Mouse (Mus musculus) intestine, embryonic 14.5 days (tissue): Measurements from ENCODE around the gene Ppp1r3g. TPM values are rescaled to one million over a fixed set of nuclear protein-coding genes. Genes with fewer than 3 reads are reported as not detected.
"Not testable (repeated sequence)": the region's sequence is repeated elsewhere in the genome, so short reads cannot be mapped to it uniquely, and the experiment has no call there.

Experiments
- ATAC-seq: fragments of 200-750 bp; cut with Nextera tagmentation; replicated peaks from 2 replicates; pipeline ENCODE4 v1.8.0; 2017; ENCODE audit warnings: low read depth, moderate number of reproducible peaks, moderate TSS enrichment, moderate library complexity; ENCODE audit not compliant: low FRiP score, low TSS enrichment
- DNase-seq: peaks from one replicate; pipeline ENCODE4 v3.0.0-alpha.2; 2018; ENCODE audit warnings: low spot score
- H3K27ac ChIP-seq: fragments of 300-500 bp; sonication (generic); 2 replicates; pipeline ENCODE4 v1.5.1; 2014; ENCODE audit warnings: low read depth, mild to moderate bottlenecking, control low read depth
- H3K27me3 ChIP-seq: fragments of 300-500 bp; sonication (generic); replicated peaks from 2 replicates; pipeline ENCODE4 v1.6.1; 2014; ENCODE audit warnings: low read length, control low read depth; ENCODE audit not compliant: control insufficient read depth, insufficient read depth
- H3K36me3 ChIP-seq: fragments of 300-500 bp; sonication (generic); 2 replicates; pipeline ENCODE4 v1.6.1; 2014; ENCODE audit warnings: low read length, control low read depth; ENCODE audit not compliant: control insufficient read depth, insufficient read depth
- H3K4me1 ChIP-seq: fragments of 300-500 bp; sonication (generic); replicated peaks from 2 replicates; pipeline ENCODE4 v1.6.1; 2014; ENCODE audit warnings: low read length, control low read depth, mixed read lengths; ENCODE audit not compliant: control insufficient read depth, insufficient read depth
- H3K4me2 ChIP-seq: fragments of 300-500 bp; sonication (generic); 2 replicates; pipeline ENCODE4 v1.6.1; 2014; ENCODE audit warnings: low read length
- H3K4me3 ChIP-seq: fragments of 300-500 bp; sonication (generic); 2 replicates; pipeline ENCODE4 v1.5.1; 2014; ENCODE audit warnings: low read depth, low read length, control low read depth, mixed read lengths
- H3K9ac ChIP-seq: fragments of 300-500 bp; sonication (generic); 2 replicates; pipeline ENCODE4 v1.6.1; 2014; ENCODE audit warnings: mild to moderate bottlenecking, low read length
- H3K9me3 ChIP-seq: fragments of 300-500 bp; sonication (generic); 2 replicates; pipeline ENCODE4 v1.6.1; 2016; ENCODE audit warnings: low read length, control low read depth; ENCODE audit not compliant: control insufficient read depth
- WGBS: fragments of 180-500 bp; shearing (Covaris S2); extraction: QIAGEN DNeasy Blood & Tissue Kit; methylation state at CpG from one replicate; pipeline ENCODE4 v1.1.7; 2014; 5-methylcytosine and 5-hydroxymethylcytosine counted together
- polyA plus RNA-seq: library from polyadenylated mRNA; unstranded; fragments of >200 nt; fragmentation: Nextera tagmentation; extraction: Ambion mirVana; gene quantifications from 2 replicates; pipeline ENCODE4 v1.2.1, GENCODE M21; 2014

Gene Ppp1r3g
- polyA plus RNA-seq, 1 experiment from 2014 or later = 0.96 TPM

DNA sequence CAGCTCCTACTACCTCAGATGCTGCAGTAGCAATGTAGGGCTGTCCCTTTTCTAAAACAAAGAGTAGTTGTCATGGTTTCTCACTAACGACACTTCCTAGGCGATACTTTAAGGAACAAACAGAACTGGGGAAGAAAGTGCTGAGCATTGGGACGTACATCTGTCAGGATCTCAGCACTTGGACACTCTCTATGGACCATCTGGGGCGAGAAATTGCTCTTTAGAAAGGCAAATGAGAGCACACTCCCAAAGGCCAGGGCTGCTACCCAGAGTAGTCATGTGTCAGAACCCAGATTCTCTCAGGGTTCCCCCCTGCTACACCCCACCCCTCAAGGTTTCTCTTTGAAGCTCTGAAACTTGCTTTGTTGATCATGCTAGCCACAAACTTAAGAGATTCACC is 21.8 kb downstream of the Ppp1r3g start:
- 83% methylated on average over 4 of the region's 4 CpGs for WGBS
- DNase-seq (no peak), ATAC-seq (no peak)
- peaks cover 17% of the 10 kb centered on the region; the same call in 1 of the 2 replicates for H3K36me3 ChIP-seq
- H3K4me1 ChIP-seq = no peaks in the 10 kb centered on the region
- no peak overlapping the region for H3K9ac ChIP-seq
- H3K4me2 ChIP-seq = no peak overlapping the region
- no peak overlapping the region for H3K27ac ChIP-seq
- no peak overlapping the region for H3K4me3 ChIP-seq
- no peaks in the 10 kb centered on the region for H3K9me3 ChIP-seq
- no peaks in the 10 kb centered on the region for H3K27me3 ChIP-seq

DNA sequence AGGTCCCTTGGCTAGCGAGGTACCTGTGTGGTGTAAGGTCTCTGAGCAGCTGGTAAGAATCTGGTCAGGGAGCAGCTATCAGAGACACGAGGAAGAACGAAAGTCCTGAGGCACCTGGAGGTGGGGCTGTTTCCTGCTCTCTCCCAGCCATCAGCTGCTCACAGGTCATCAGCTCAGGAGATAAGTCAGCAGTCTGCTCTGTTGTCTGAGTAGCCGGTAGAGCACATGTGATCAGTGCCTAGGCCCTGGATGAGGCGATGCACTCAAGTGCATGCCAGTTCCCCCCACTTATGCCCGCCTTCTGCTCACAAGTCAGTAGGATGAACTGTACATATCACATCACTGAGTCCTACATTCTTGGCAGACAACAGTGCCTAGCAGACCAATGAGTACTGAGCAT is 24.3 kb downstream of the Ppp1r3g start:
- Histone ChIP-seq H3K4me1 (no peaks in the 10 kb centered on the region), H3K4me3 (no peak overlapping the region), H3K9me3 (no peaks in the 10 kb centered on the region), H3K36me3 (peaks cover 14% of the 10 kb centered on the region; the same call in 1 of the 2 replicates), H3K9ac (no peak overlapping the region), H3K27me3 (no peaks in the 10 kb centered on the region), H3K4me2 (no peak overlapping the region), H3K27ac (no peak overlapping the region)
- WGBS = 80% methylated on average over 6 of the region's 6 CpGs
- ATAC-seq (no peak), DNase-seq (no peak)

DNA sequence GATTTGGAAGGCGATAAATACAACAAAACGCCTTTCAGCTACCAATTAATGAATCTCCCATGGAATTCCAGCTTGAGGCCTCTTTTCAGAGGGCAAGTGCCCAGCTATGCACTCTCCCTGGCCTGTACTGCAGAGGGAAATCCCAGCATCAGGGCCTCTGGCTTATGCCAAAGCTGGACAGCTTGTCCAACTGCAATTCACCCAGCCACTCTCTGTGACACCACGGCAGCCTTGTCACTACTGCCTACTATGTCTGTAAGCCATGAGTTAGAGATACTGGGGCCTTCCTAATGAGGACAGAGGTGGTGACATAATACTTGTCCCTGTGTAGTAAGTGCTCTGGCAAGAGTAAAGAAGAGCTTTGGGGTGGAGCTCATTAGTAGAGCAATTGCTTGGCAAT is 30.7 kb downstream of the Ppp1r3g start:
- no peak overlapping the region for H3K4me3 ChIP-seq
- no peak overlapping the region for H3K4me2 ChIP-seq
- H3K27ac ChIP-seq = no peak overlapping the region
- ATAC-seq (no peak), DNase-seq (no peak)
- no peaks in the 10 kb centered on the region for H3K27me3 ChIP-seq
- 61% methylated on average over 3 of the region's 3 CpGs for WGBS
- no peaks in the 10 kb centered on the region for H3K36me3 ChIP-seq
- H3K9ac ChIP-seq = no peak overlapping the region
- H3K9me3 ChIP-seq = no peaks in the 10 kb centered on the region
- no peaks in the 10 kb centered on the region; the same call in 1 of the 2 replicates for H3K4me1 ChIP-seq

DNA sequence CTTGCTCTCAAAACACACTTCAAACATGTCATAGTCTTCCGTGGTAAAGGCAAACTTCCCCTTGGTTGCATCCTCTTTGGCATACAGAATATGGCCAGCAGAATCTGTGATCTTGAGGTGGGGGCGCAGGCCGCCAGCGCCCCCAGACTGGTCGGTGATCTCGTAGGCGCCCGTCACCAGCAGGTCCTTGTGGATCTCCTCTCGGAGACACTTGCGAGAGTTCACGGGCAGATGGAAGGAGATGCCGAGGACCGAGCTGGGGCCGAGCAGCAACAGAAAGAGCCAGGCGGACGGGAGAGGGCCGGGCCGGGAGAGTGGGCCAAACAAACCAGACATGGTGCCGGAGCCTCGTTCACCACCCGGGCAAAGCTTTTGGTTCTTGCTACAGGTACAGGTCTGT is 32.5 kb downstream of the Ppp1r3g start:
- not testable (repeated sequence) for H3K27me3 ChIP-seq, H3K4me3 ChIP-seq, H3K9me3 ChIP-seq, ATAC-seq, H3K4me2 ChIP-seq, H3K9ac ChIP-seq, H3K36me3 ChIP-seq, H3K4me1 ChIP-seq, H3K27ac ChIP-seq, DNase-seq
- 99% methylated on average over 17 of the region's 21 CpGs for WGBS

DNA sequence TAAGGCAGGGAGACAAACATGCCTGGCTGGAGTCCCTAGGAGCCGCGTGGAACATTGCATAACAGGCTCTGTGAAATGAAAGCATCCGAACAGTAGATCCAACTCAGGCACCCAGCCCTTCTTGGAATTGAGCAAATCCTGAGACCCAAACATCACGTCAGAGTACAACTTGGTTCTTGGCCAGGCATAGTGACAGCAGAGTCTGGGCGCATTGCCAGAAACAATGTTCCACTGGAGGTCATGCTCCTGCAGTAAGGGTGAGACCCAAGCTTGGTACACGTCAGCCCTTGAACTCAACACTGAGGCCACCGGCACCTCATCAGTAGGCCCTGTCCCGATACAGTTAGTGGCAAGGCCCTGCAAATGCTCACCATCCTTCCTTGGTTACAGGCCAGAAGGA is 35.4 kb downstream of the Ppp1r3g start:
- DNase-seq = no peak
- Histone ChIP-seq H3K4me1 (no peaks in the 10 kb centered on the region; the same call in 1 of the 2 replicates), H3K9me3 (no peaks in the 10 kb centered on the region), H3K27me3 (no peaks in the 10 kb centered on the region), H3K36me3 (no peaks in the 10 kb centered on the region), H3K4me2 (no peak overlapping the region), H3K4me3 (no peak overlapping the region), H3K9ac (no peak overlapping the region), H3K27ac (no peak overlapping the region)
- WGBS = 64% methylated on average over 8 of the region's 8 CpGs
- ATAC-seq = no peak

DNA sequence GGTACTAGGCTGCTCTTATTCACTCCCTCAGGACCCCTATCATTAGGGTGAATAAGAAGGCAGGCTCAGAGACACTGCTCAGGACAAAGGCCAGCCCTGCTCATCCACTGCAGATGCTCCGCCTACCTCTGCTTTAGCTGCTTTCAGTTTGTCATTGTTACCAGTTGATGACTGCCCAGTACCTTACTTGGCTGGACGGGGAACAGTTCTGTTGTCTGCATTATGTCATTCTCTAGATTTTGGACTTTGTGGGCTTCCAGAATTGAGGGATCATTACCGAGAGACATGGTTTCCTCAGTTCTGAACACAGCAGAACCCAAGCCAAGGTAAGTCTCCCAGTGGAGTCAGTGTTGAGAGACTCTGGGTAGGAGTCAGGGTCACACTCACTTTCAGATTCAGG is 36.6 kb downstream of the Ppp1r3g start:
- no peak overlapping the region for H3K4me3 ChIP-seq
- ATAC-seq (no peak), DNase-seq (no peak)
- H3K27ac ChIP-seq = no peak overlapping the region
- no peaks in the 10 kb centered on the region for H3K9me3 ChIP-seq
- no peaks in the 10 kb centered on the region for H3K36me3 ChIP-seq
- H3K9ac ChIP-seq = no peak overlapping the region
- no peaks in the 10 kb centered on the region for H3K27me3 ChIP-seq
- H3K4me1 ChIP-seq = no peaks in the 10 kb centered on the region; the same call in 1 of the 2 replicates
- WGBS = 76% methylated on average over 3 of the region's 3 CpGs
- no peak overlapping the region for H3K4me2 ChIP-seq

DNA sequence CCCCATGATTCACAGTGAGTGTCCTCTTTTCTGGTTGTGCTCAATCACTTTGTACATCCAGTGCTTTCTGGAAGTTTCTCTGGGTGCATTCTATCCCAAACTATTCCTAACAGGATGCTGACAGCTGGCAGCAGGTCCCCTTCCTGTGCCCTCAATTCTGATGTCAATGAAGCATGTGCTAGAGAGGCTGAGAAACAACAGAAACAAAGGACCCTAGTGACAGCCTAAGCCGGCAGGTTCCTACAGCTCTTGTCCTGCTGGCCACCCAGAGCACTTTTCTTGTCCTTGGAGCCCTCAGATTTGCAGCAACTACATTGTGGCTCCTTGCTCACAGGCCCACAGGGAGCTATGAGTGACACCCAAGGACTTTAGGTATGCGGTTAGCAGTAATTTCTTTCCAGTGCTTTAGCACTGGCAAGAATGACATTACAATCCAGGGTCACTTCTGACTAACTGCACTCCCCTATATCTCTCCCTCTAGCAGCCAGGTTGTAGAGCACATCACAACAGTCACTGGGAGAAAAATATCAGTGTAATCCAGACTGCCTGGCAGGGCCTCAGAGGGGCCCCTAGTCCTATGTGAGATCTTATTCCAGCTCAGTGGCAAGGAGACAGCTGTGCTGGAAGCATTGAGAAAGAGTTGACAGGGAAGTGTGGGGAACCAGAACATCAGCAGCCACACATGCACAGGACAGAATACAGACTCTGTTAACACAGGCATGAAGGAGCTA is 37.2 kb downstream of the Ppp1r3g start:
- no peak for ATAC-seq
- no peak overlapping the region for H3K4me2 ChIP-seq

DNA sequence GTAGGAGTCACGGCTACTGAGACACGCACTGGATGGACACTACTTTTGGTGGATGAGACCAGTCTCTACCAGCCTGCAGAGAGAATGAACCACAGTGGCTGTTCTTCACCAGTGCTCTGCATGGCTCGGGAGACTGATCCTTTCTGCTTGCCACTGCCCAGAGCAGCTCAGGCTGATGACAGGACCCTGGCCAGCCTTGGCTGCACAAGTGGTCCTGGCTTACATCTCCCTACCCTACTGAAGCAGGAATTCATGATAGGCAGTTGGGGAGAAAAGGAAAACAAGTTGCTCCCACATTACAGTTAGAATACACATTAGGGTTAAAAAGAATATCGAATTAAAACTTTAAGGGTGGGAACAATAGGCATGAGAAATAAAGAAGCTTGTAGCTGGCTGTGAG is 39.0 kb downstream of the Ppp1r3g start:
- DNase-seq (no peak), ATAC-seq (no peak)
- H3K4me3 ChIP-seq = no peak overlapping the region
- H3K9me3 ChIP-seq = no peaks in the 10 kb centered on the region
- H3K9ac ChIP-seq = no peak overlapping the region
- H3K27me3 ChIP-seq = no peaks in the 10 kb centered on the region
- no peak overlapping the region for H3K4me2 ChIP-seq
- no peaks in the 10 kb centered on the region for H3K36me3 ChIP-seq
- no peak overlapping the region for H3K27ac ChIP-seq
- 96% methylated on average over 4 of the region's 4 CpGs for WGBS
- H3K4me1 ChIP-seq = no peaks in the 10 kb centered on the region; the same call in 1 of the 2 replicates

More for the DNA sequence above, 37.2 kb downstream of the Ppp1r3g start:
- Histone ChIP-seq H3K36me3 (no peaks in the 10 kb centered on the region), H3K4me1 (no peaks in the 10 kb centered on the region; the same call in 1 of the 2 replicates), H3K27ac (no peak overlapping the region), H3K9ac (no peak overlapping the region), H3K4me3 (no peak overlapping the region), H3K27me3 (no peaks in the 10 kb centered on the region), H3K9me3 (no peaks in the 10 kb centered on the region)
- no peak for DNase-seq
- WGBS = 69% methylated on average over 2 of the region's 2 CpGs

DNA sequence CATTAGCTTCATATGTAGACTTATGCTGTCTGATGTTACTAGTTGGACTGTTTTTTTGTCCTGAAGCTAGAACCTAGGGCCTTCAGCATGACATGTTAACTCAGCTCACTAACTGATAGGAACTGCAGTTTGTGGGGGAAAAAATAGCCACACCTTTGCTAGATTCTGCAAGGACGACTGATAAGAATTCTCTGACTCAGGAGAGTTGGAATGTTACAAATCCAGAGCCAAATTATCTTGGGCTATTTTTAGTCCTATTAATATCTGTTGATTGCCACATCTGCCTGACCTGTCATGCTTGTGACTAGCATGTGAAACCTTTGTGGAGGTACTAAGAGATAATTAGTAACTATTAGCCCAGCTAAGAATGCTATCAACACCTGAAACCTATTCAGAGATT is 42.2 kb downstream of the Ppp1r3g start:
- Histone ChIP-seq H3K27ac (no peak overlapping the region), H3K36me3 (no peaks in the 10 kb centered on the region), H3K4me2 (no peak overlapping the region), H3K9me3 (no peaks in the 10 kb centered on the region), H3K4me3 (no peak overlapping the region), H3K4me1 (no peaks in the 10 kb centered on the region; the same call in 1 of the 2 replicates), H3K27me3 (no peaks in the 10 kb centered on the region), H3K9ac (no peak overlapping the region)
- ATAC-seq (no peak), DNase-seq (no peak)
- WGBS = 59% methylated on average over 1 of the region's 1 CpGs
